Mouse (Mus musculus): Measurements from ENCODE around the gene Trp53. TPM values are rescaled to one million over a fixed set of nuclear protein-coding genes. Genes with fewer than 3 reads are reported as not detected.
A peak's percentile ranks its signal among the peaks of the same experiment; 100 is the strongest.

Gene Trp53
- polyA plus RNA-seq, 1 experiment from 2014 or later = 62.4 TPM

DNA sequence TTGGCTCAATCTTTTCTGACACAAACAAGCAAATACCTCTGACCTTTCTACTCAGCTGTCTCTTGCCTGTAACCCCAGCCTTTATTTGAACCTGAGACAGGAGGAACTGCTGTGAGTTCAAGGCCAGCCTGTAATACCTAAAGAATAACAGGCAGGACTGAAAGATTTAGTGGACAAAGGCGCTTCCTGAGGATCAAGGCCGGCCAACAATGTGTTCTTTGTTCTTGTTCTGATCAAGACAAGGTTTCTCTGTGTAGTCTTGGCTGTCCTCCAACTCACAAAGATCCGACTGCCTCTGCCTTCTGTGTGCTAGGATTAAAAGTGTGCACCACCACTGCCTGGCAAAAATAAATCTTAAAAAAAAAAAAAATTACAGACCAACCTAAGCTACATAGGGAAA is 15.8 kb upstream of the Trp53 start:
- peaks cover 85% of the 10 kb centered on the region for H3K36me3 ChIP-seq (replicated peaks)
- ATAC-seq (ENCODE audit: insufficient read depth) = no peak

DNA sequence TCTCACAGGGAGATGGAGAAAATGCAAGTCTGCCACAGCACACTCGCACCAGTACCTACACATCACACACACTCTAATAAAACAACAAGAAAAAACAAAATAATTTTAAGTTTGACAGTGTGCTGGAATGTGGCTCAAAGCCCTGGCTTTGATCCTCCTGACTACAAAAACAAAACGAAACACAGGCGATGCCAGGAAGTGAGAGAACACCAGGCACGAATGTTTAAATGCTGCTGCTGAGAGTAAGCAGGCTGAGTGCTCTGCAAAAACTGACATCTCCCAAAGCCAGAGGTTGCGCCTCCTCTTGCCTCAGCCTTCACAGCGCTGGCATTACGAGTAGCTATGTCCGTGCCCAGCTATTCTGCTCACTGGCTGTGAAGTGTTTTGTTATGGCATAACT is 15.0 kb upstream of the Trp53 start:
- no peak for ATAC-seq (ENCODE audit: insufficient read depth)
- no peaks in the 10 kb centered on the region for H3K9me3 ChIP-seq (replicated peaks)
- H3K4me3 ChIP-seq (replicated peaks) = no peak overlapping the region
- H3K9ac ChIP-seq = no peak overlapping the region
- 81% methylated on average over 8 of the region's 8 CpGs for WGBS (ENCODE audit: insufficient replicate concordance)
- H3K36me3 ChIP-seq (replicated peaks) = peaks cover 92% of the 10 kb centered on the region
- no peak overlapping the region for H3K27ac ChIP-seq (replicated peaks)
- H3K27me3 ChIP-seq = peaks cover 23% of the 10 kb centered on the region
- H3K4me2 ChIP-seq = no peak overlapping the region
- H3K4me1 ChIP-seq (replicated peaks) = peaks cover 13% of the 10 kb centered on the region; the same call in 1 of the 2 replicates

More for the DNA sequence above, 15.8 kb upstream of the Trp53 start:
- Histone ChIP-seq H3K9ac (no peak overlapping the region), H3K27me3 (peaks cover 31% of the 10 kb centered on the region), H3K9me3 (replicated peaks) (no peaks in the 10 kb centered on the region), H3K27ac (replicated peaks) (no peak overlapping the region), H3K4me3 (replicated peaks) (no peak overlapping the region), H3K4me2 (no peak overlapping the region), H3K4me1 (replicated peaks) (peaks cover 14% of the 10 kb centered on the region)
- WGBS (ENCODE audit: insufficient replicate concordance) = 72% methylated on average over 3 of the region's 3 CpGs

DNA sequence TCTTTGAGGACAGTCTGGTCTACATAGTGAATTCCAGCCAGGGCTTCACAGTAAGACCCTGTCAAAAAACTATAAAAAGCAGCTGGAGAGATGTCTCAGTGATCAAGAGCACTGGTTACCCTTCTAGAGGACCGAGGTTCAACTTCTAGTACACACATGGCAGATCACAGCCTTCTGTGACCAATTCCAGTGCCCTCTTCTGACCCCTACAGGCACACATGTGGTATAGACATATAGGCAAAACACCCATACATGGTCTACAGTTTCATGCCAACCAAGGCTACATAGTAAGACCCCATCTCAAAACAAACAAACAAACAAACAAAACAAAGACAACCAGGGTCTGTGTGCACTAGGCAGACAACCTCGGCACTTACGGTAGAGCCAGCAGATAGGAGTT is 4.9 kb upstream of the Trp53 start:
- 59% methylated on average over 3 of the region's 3 CpGs for WGBS (ENCODE audit: insufficient replicate concordance)
- peaks cover 68% of the 10 kb centered on the region for H3K4me1 ChIP-seq (replicated peaks)
- H3K9ac ChIP-seq = no peak overlapping the region
- H3K9me3 ChIP-seq (replicated peaks) = no peaks in the 10 kb centered on the region
- H3K4me2 ChIP-seq = peak overlapping the region; percentile 91; the same call in 1 of the 2 replicates
- H3K27me3 ChIP-seq = no peaks in the 10 kb centered on the region
- H3K36me3 ChIP-seq (replicated peaks) = peaks cover 63% of the 10 kb centered on the region
- H3K27ac ChIP-seq (replicated peaks) = peak overlapping the region; percentile 54; the same call in 1 of the 2 replicates
- H3K4me3 ChIP-seq (replicated peaks) = no peak overlapping the region
- ATAC-seq (ENCODE audit: insufficient read depth) = no peak

DNA sequence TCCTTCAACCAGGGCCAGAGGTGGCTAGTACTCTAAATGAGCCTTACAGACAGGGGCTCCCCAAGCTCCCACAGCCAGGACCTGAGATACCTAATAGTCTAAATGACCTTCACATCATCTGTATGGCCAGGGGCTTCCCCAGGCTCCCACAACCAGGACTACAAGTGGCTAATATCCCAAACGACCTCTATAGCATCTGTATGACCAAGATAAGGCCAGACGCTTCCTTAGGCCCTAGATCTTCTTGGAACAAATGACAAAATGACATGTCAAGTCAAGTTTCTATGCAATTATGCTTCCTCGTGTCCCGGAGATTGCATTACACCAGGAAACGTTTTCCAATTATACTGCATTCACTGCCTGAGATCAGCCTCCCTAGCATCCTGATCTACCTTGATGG is 3.9 kb upstream of the Trp53 start:
- peak overlapping the region; percentile 54 for H3K27ac ChIP-seq (replicated peaks)
- H3K4me2 ChIP-seq = peak overlapping the region; percentile 91

DNA sequence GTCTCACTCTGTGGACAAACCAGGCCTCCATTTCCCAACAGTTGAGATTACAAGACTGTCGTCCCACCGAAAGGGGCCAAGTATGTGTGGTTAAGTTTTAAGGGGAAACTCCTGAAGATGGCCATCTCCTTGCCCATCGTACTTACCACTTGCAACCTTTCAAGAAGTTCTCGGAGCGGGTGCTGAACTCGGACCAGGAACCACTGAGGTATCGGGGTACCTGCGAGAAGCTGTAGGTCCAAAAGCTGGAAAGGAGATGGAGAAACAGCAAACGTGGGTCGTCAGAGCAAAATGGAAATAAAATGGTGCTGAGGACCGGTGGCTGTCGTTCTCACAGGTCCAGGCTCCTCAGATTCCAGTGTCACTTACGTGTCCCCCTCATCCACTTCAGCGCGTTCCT is 1.9 kb upstream of the Trp53 start:
- H3K9ac ChIP-seq = peak overlapping the region; percentile 88
- H3K36me3 ChIP-seq (replicated peaks) = peaks cover 35% of the 10 kb centered on the region
- H3K9me3 ChIP-seq (replicated peaks) = no peaks in the 10 kb centered on the region
- H3K27ac ChIP-seq (replicated peaks) = peak overlapping the region; percentile 85
- peaks cover 60% of the 10 kb centered on the region for H3K4me1 ChIP-seq (replicated peaks)
- H3K4me2 ChIP-seq = peak overlapping the region; percentile 91
- WGBS (ENCODE audit: insufficient replicate concordance) = 6% methylated on average over 15 of the region's 15 CpGs
- no peaks in the 10 kb centered on the region for H3K27me3 ChIP-seq
- no peak for ATAC-seq (ENCODE audit: insufficient read depth)
- H3K4me3 ChIP-seq (replicated peaks) = peak overlapping the region; percentile 90

More for the DNA sequence above, 3.9 kb upstream of the Trp53 start:
- 19% methylated on average over 5 of the region's 5 CpGs for WGBS (ENCODE audit: insufficient replicate concordance)
- H3K4me3 ChIP-seq (replicated peaks) = peak overlapping the region; percentile 90
- H3K4me1 ChIP-seq (replicated peaks) = peaks cover 59% of the 10 kb centered on the region
- no peaks in the 10 kb centered on the region for H3K27me3 ChIP-seq
- H3K9me3 ChIP-seq (replicated peaks) = no peaks in the 10 kb centered on the region
- peaks cover 53% of the 10 kb centered on the region for H3K36me3 ChIP-seq (replicated peaks)
- no peak for ATAC-seq (ENCODE audit: insufficient read depth)
- H3K9ac ChIP-seq = peak overlapping the region; percentile 88

DNA sequence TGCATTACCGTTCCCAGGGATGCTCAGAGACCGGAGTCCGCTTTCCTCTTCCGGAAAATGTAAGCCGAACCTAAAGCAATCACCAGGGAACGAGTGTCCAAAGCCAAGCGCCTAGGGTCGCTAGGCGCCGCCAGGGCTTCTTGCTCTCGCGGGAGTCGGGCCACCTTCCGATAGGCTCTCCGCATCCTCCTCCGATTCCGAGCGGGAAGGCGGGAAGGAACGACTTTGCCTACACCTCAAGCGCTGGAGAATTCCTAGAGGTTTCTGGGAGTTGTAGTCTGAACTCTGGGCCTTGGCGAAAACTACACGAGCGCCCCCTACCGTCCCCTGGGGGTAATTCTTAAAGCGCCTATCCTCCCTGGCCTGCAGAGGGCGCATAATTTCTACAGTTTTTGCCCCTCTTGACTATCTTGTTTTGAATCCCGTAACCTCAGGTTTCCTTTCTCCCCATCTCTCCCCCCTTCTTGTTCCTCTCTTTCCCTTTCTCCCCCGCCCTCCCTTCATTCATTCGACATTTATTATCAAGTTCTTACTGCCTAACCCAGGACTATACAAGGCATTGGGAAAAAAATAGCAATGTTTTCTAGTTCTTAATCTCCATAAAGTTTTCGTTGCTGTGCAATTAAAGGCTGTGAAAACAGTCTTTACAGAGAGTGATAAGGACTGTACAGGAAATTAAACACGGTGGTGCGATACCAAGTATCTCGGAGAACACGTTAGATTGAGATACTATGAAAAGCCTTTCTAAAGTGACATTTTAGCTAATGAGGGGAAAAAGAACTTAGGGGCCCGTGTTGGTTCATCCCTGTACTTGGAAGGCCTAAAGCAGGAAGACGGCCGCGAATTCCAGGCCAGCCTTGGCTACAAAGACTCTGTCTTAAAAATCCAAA is 786 bp upstream of the Trp53 start:
- H3K9ac ChIP-seq = peak overlapping the region; percentile 88
- peak; percentile 79 for ATAC-seq (ENCODE audit: insufficient read depth)
- no peaks in the 10 kb centered on the region for H3K9me3 ChIP-seq (replicated peaks)
- peak overlapping the region; percentile 91 for H3K4me2 ChIP-seq
- no peaks in the 10 kb centered on the region for H3K27me3 ChIP-seq
- peak overlapping the region; percentile 97 for H3K27ac ChIP-seq (replicated peaks)
- H3K36me3 ChIP-seq (replicated peaks) = peaks cover 29% of the 10 kb centered on the region
- H3K4me3 ChIP-seq (replicated peaks) = peak overlapping the region; percentile 90
- H3K4me1 ChIP-seq (replicated peaks) = peaks cover 70% of the 10 kb centered on the region
- under 1% methylated on average over 39 of the region's 39 CpGs for WGBS (ENCODE audit: insufficient replicate concordance)

DNA sequence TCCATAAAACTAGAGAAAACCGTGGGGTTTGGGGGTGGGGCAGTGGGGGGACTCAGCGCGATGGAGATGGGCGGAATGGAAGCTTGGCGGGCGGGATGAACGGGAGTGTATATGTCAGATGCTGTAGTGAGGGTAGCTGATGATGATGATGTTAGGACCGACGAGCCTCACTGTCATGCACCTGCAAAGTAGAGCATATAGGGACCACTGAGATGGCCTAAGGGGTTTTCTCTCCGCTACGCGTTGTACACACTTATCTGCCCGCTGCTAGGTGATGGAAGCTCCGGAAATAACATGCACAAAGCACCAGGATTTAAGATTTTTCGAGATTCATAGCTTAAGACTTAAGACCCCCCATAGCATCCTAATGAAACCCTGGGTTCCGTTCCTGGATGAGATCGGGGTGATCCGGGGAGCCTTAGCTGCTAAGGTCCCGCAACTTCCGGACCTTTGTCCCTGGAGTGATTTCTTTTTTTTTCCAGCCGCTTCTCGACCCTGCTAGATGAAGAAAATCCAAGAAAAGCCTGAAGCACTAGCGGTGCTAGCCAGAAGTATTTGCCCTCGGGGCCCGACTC is 500 bp downstream of the Trp53 start:
- no peaks in the 10 kb centered on the region for H3K27me3 ChIP-seq
- H3K9ac ChIP-seq = peak overlapping the region; percentile 79
- WGBS (ENCODE audit: insufficient replicate concordance) = under 1% methylated on average over 25 of the region's 25 CpGs
- ATAC-seq (ENCODE audit: insufficient read depth) = no peak
- peak overlapping the region; percentile 91 for H3K4me2 ChIP-seq
- H3K4me3 ChIP-seq (replicated peaks) = peak overlapping the region; percentile 90
- H3K36me3 ChIP-seq (replicated peaks) = peaks cover 16% of the 10 kb centered on the region
- H3K27ac ChIP-seq (replicated peaks) = peak overlapping the region; percentile 97
- H3K4me1 ChIP-seq (replicated peaks) = peaks cover 70% of the 10 kb centered on the region
- H3K9me3 ChIP-seq (replicated peaks) = no peaks in the 10 kb centered on the region

DNA sequence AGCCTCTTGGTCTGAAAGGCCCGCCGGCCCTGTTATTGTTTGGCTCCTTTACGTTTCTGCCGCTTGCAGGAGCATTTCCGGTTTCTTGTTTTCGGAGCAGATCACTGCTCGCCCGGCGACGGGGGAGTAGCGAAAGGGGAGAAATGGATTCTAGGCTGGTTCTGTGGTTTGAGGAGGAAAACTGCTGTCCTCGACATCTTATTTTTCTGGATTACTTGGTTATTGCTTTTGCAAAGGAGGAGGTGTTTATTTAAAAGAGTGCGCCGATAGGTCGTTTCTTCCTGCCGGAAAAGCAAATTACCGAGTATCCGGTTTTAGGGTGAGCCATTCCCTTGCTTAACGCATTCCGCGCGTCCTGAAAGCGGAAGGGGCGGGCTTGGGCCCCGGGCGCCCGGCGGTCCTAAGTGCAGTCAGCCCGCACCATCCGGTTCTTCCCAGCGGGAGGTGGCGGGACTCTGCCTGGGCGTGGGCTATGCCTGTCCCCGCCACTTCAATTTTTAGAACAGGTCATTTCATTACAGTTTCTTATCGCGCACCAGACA is 1.1 kb downstream of the Trp53 start:
- H3K27me3 ChIP-seq = no peaks in the 10 kb centered on the region
- under 1% methylated on average over 36 of the region's 36 CpGs for WGBS (ENCODE audit: insufficient replicate concordance)
- peak overlapping the region; percentile 91 for H3K4me2 ChIP-seq
- peak overlapping the region; percentile 79 for H3K9ac ChIP-seq
- peaks cover 70% of the 10 kb centered on the region for H3K4me1 ChIP-seq (replicated peaks)
- peaks cover 12% of the 10 kb centered on the region; the same call in 1 of the 2 replicates for H3K36me3 ChIP-seq (replicated peaks)
- peak overlapping the region; percentile 90 for H3K4me3 ChIP-seq (replicated peaks)
- H3K27ac ChIP-seq (replicated peaks) = peak overlapping the region; percentile 97
- H3K9me3 ChIP-seq (replicated peaks) = no peaks in the 10 kb centered on the region
- peak; percentile 82 for ATAC-seq (ENCODE audit: insufficient read depth)

DNA sequence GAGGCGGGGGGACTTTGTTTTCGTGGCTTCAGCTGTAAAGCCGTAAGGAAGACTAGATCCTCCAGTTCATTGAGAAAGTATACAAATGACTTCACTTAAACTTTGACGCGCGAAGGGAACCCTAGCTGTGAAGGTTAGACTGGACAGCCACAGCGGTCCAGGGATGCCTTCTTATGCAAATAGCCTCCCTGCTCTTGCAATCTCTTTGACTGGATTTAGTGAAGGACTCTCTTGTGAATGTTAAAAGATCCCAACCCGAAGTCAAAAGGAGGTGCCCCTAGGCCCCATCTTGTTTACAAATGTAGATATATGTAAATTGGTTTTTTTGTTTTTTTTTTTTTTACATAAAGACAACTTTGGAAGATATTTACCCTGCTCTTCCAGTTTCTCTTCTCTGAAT is 1.7 kb downstream of the Trp53 start:
- Histone ChIP-seq H3K27me3 (no peaks in the 10 kb centered on the region), H3K36me3 (replicated peaks) (peaks cover 13% of the 10 kb centered on the region), H3K4me2 (peak overlapping the region; percentile 91), H3K9me3 (replicated peaks) (no peaks in the 10 kb centered on the region), H3K27ac (replicated peaks) (peak overlapping the region; percentile 97), H3K4me3 (replicated peaks) (peak overlapping the region; percentile 90), H3K9ac (peak overlapping the region; percentile 79), H3K4me1 (replicated peaks) (peaks cover 70% of the 10 kb centered on the region)
- ATAC-seq (ENCODE audit: insufficient read depth) = no peak
- 2% methylated on average over 8 of the region's 8 CpGs for WGBS (ENCODE audit: insufficient replicate concordance)

DNA sequence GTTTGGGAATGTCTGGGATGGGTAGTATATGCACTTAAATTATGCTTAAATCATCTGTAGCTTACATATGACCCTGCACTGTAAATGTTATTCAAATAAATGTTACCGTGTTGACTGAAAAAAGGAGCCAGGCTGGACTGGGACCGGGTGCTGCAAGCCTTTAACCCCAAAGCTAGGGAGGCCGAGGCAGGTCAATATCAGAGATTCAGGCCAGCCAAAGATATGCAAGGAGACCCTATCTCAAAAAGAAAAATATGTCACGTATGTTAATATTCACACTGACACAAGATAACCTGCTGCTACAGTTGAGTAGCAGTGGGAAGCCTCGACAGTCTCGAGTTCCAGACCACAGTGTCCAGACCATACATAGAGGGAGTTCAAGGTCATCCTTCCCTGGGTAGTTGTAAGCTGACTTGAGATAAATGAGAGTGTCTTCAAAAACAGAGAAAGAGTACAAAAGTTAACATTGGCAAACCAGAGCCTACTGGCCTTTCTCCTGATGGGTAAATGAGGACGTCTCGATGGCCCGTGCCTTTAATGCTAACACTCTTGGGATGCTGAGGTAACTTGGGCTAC is 2.2 kb downstream of the Trp53 start:
- H3K36me3 ChIP-seq (replicated peaks) = peaks cover 13% of the 10 kb centered on the region
- peaks cover 69% of the 10 kb centered on the region for H3K4me1 ChIP-seq (replicated peaks)
- peak overlapping the region; percentile 97 for H3K27ac ChIP-seq (replicated peaks)
- no peaks in the 10 kb centered on the region for H3K27me3 ChIP-seq
- peak overlapping the region; percentile 91 for H3K4me2 ChIP-seq
- H3K4me3 ChIP-seq (replicated peaks) = peak overlapping the region; percentile 90
- H3K9ac ChIP-seq = peak overlapping the region; percentile 79
- WGBS (ENCODE audit: insufficient replicate concordance) = 36% methylated on average over 9 of the region's 9 CpGs
- ATAC-seq (ENCODE audit: insufficient read depth) = no peak
- H3K9me3 ChIP-seq (replicated peaks) = no peaks in the 10 kb centered on the region

DNA sequence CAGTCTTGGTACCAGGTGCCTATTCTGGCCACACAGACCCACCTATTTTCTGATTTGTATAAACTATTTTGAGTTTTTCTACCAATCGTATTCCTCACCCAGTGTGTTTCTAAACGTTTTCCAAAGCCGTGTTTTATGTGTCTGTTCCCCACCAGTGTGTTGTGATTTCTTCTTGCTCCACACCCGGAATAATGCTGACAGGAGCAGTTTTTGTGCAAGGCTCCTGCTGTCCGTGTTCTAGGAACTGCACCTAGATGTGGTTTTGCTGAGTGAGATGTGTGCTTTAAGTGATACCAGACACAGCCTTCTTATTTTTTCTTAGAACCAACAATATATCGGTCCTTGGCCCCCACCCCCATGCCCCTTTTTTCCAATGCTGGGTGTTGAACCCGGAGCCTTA is 3.8 kb downstream of the Trp53 start:
- Histone ChIP-seq H3K4me1 (replicated peaks) (peaks cover 76% of the 10 kb centered on the region), H3K27ac (replicated peaks) (peak overlapping the region; percentile 88), H3K4me2 (no peak overlapping the region), H3K9me3 (replicated peaks) (no peaks in the 10 kb centered on the region), H3K36me3 (replicated peaks) (peaks cover 28% of the 10 kb centered on the region), H3K9ac (0 out of 2 replicates have a peak overlapping the region, but pooled peaks have one; percentile 28), H3K27me3 (no peaks in the 10 kb centered on the region), H3K4me3 (replicated peaks) (no peak overlapping the region)
- 60% methylated on average over 7 of the region's 7 CpGs for WGBS (ENCODE audit: insufficient replicate concordance)
- ATAC-seq (ENCODE audit: insufficient read depth) = no peak

Measured in liver, embryonic 15.5 days (tissue).